In the genomic region with DNA sequence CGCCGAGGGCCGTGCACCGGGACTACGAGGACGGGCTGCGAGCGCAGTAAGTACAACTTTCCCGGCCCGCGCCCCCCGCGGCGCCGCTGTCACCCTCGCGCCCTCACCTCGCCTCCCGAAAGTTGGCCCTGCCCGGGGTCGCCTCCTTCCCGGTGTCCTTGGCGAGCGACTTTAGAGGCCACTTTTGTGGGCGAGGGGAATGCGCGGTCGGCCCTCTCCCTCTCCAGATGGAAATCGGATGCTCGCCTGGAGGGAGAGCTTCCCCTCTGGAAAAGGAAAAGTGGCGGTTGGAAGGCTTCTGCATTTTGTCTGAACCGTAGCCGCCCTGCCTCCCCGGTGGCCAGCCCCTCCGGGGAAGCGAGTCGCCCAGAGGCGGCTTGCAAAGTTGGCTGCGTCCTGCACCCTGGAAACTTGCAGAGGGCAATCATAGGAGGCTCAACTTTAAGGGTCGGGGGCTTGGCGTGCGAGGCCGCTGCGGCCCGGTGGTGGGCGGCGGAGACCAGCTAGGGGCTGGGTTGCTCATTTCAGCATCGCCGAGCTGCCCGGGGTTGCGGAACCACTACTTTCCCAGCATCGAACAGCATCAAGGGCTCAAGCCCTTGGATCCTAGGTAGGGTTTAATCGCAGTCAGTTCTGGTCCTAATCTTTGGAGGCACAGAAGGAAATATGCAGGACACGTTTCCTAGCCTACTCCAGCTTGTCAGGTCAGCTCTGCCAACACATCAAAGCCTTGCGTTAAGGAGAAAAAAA, we compare ENCODE assay signal across 8 mouse cellular contexts. TPM values are rescaled to one million over a fixed set of nuclear protein-coding genes. Genes with fewer than 3 reads are reported as not detected.
DNase-seq lines count a peak whose midpoint lies in the region; ATAC-seq and TF ChIP-seq lines count a peak whose summit lies in the region.

No protein-coding gene starts in this region.

- DNase-seq in thymus, adult 18-20 months = peak; percentile 24 to 28
- no peak for DNase-seq in thymus, postnatal 0 days (ENCODE audit: low spot score)
- DNase-seq in brain, embryonic 14.5 days (ENCODE audit: low read depth) = peak; percentile 75
- DNase-seq in gastrocnemius, adult 18-20 months (ENCODE audit: low spot score) = peak; percentile 48
- DNase-seq in ovary, postnatal 10 days (ENCODE audit: low spot score) = peak; percentile 46
- no peak for DNase-seq in left cerebral cortex, postnatal 4 days

- peaks cover 12% of the 10 kb centered on the region for H3K4me1 ChIP-seq in lung, embryonic 16.5 days (replicated peaks; ENCODE audit: control insufficient read depth, insufficient read depth, low read length)

- H3K4me2 ChIP-seq in lung, embryonic 16.5 days (ENCODE audit: low read depth, low read length) = peak overlapping the region; percentile 74

- peak overlapping the region; percentile 88 for H3K4me3 ChIP-seq in lung, embryonic 16.5 days (ENCODE audit: low read length)

- H3K9ac ChIP-seq in lung, embryonic 16.5 days (ENCODE audit: low read length) = peak overlapping the region; percentile 89

- H3K9me3 ChIP-seq in lung, embryonic 16.5 days (ENCODE audit: control insufficient read depth, low read length) = no peaks in the 10 kb centered on the region

- TF ChIP-seq CTCF in brain, embryonic 14.5 days (IDR thresholded peaks at IDR 0.05; ENCODE audit: borderline replicate concordance, extremely low read depth, insufficient read depth, insufficient read length) = no peak

- intact Hi-C loops in left cerebral cortex, postnatal 4 days (cut with DNase I) = no loop called here

- H3K27ac ChIP-seq in lung, embryonic 16.5 days (ENCODE audit: low read length) = peak overlapping the region; percentile 82

- TF ChIP-seq POLR2A in brain, embryonic 14.5 days (IDR thresholded peaks at IDR 0.05; ENCODE audit: borderline replicate concordance, extremely low read depth, insufficient read depth, insufficient read length, poor library complexity, severe bottlenecking) = no peak

- no peaks in the 10 kb centered on the region for H3K27me3 ChIP-seq in lung, embryonic 16.5 days (ENCODE audit: control insufficient read depth, insufficient read depth, low read depth, low read length)

- H3K36me3 ChIP-seq in lung, embryonic 16.5 days (ENCODE audit: control insufficient read depth, insufficient read depth, low read length) = no peaks in the 10 kb centered on the region

- WGBS in lung, embryonic 16.5 days = under 1% methylated on average over 49 of the region's 55 CpGs

- ATAC-seq in inflammation-experienced regulatory T-cells, adult 6 months = peak; percentile 20
- ATAC-seq in lung, embryonic 16.5 days (ENCODE audit: low read depth) = no peak

RNA-seq across cellular contexts. Expression of a gene that starts 0.5 kb away (rescaled TPM):
- polyA plus RNA-seq in thymus, postnatal 0 days (2015; fragmentation: Nextera tagmentation; extraction: Ambion mirVana) = 2.0 and 2.1 TPM in 2 replicates
- polyA plus RNA-seq in brain, embryonic 14.5 days (2012; rRNA removed) = 9.3 and 15.7 TPM in 2 replicates
- 10 to 100 TPM; 28.6 to 32.2 TPM for total RNA-seq in gastrocnemius, adult 18-20 months (2021)
- polyA plus RNA-seq in inflammation-experienced regulatory T-cells, adult 6 months (2017; shearing (Covaris generic)) = under 1 TPM in 1 of 3 experiments, not detected in 2; 0.40 TPM
- polyA plus RNA-seq in lung, embryonic 16.5 days (2015; fragmentation: Nextera tagmentation; extraction: Ambion mirVana) = 5.4 and 5.7 TPM in 2 replicates
- total RNA-seq in left cerebral cortex, postnatal 4 days (2021) = 10 to 100 TPM; 14.9 to 18.7 TPM

Comparison
In these comparisons a context has a peak if more than half of its experiments do, and no peak if none do; other contexts are left out.
1. DNase-seq: peak in thymus, adult 18-20 months (2 of 2), brain, embryonic 14.5 days (single experiment), gastrocnemius, adult 18-20 months (single experiment) and ovary, postnatal 10 days (single experiment); none in thymus, postnatal 0 days (single experiment) and left cerebral cortex, postnatal 4 days (single experiment).